Mouse (Mus musculus): ENCODE data around the gene Scrn1.

- TF ChIP-seq CTCF (IDR thresholded peaks at IDR 0.05; ENCODE audit: low read depth) (0 out of 2 replicates have a peak, but pooled peaks have one; percentile 10), EP300 (optimal IDR thresholded peaks at IDR 0.05) (no peak)
These were observed 26.7 kb upstream of the Scrn1 start for GRCm38 (mm10) chr6:54592938-54593535.

Measured in stomach, postnatal 0 days (tissue).